Comparison of ENCODE assay signal across 8 mouse cellular contexts in the genomic region with DNA sequence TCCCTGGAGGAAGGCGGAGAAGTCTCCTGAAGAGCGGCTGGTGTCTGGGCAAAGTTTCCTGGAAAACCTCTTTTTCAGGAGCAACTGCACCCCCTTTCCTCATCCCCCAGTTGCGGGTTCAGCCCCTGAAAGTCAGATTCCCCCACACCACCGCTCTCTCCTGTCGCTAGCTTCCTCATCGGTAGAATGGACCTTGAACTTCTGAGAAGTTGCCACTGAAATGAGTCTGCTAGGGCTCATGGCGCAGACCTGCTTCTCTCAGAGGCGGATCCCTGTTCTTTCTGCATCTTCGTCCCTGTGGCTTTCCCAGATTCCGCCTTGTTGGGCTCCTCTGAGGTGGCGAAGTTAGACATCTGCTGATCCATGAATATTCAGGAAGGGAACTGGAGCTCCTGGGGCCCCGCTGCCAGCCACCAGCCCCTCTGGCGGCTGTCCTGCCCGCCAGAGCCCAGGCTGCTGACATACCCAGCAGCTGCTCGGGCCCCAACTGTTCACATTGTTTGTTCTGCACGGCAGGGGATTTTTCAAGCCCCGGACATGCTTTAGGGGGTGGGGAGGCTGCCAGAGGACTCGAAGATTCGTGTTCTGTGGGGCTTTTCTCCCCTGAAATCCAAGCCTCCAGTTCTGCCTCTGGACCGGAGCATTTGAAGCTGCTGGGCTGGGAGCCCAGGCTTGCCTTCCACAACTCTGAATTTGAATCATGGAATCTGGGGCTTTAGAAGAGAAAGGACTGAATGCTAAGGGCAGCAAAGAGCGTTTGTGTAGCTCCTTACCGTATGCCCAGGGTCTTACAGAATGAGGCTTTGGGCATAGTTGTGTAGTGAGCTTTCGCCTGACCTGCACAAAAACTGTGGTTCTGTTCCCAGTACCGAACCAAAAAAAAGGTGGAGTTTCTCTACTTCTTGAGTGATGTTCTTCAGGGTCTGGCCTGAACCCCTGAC. TPM values are rescaled to one million over a fixed set of nuclear protein-coding genes. Genes with fewer than 3 reads are reported as not detected.
DNase-seq lines count a peak whose midpoint lies in the region; ATAC-seq and TF ChIP-seq lines count a peak whose summit lies in the region.

No protein-coding gene starts in this region.

- no peak for DNase-seq in kidney, adult 8-10 months
- peak; percentile 75 for DNase-seq in embryo, embryonic 10.5 days (ENCODE audit: low spot score)
- DNase-seq in limb, embryonic 14.5 days (ENCODE audit: low spot score) = peak; percentile 57
- peak; percentile 87 for DNase-seq in retina, postnatal 1 day
- DNase-seq in ovary, postnatal 10 days (ENCODE audit: low spot score) = no peak
- no peak for DNase-seq in thymus, adult 18-20 months

- 18% methylated on average over 24 of the region's 24 CpGs for WGBS in kidney, embryonic 14.5 days
- 6% methylated on average over 24 of the region's 24 CpGs for WGBS in hindbrain, embryonic 12.5 days
- WGBS in limb, embryonic 14.5 days = 16% methylated on average over 24 of the region's 24 CpGs

- no peak for TF ChIP-seq POLR2A in limb, embryonic 14.5 days (IDR thresholded peaks at IDR 0.05; ENCODE audit: borderline replicate concordance, extremely low read depth, insufficient read depth, insufficient read length)

- H3K27me3 ChIP-seq in kidney, embryonic 14.5 days (ENCODE audit: control insufficient read depth, insufficient read depth, low read length) = no peaks in the 10 kb centered on the region
- no peaks in the 10 kb centered on the region for H3K27me3 ChIP-seq in hindbrain, embryonic 12.5 days
- H3K27me3 ChIP-seq in limb, embryonic 14.5 days (ENCODE audit: control insufficient read depth, insufficient read depth, low read length) = no peaks in the 10 kb centered on the region

- peak overlapping the region; percentile 19; the same call in 1 of the 2 replicates for H3K4me3 ChIP-seq in kidney, embryonic 14.5 days (ENCODE audit: low read length)
- H3K4me3 ChIP-seq in hindbrain, embryonic 12.5 days = peak overlapping the region; percentile 7; the same call in 1 of the 2 replicates
- peak overlapping the region; percentile 10; the same call in 1 of the 2 replicates for H3K4me3 ChIP-seq in limb, embryonic 14.5 days (replicated peaks; ENCODE audit: low read length)

- no peaks in the 10 kb centered on the region for H3K9me3 ChIP-seq in kidney, embryonic 14.5 days (ENCODE audit: control insufficient read depth, low read length)
- no peaks in the 10 kb centered on the region for H3K9me3 ChIP-seq in hindbrain, embryonic 12.5 days (replicated peaks)
- H3K9me3 ChIP-seq in limb, embryonic 14.5 days (ENCODE audit: control insufficient read depth, low read length) = no peaks in the 10 kb centered on the region

- H3K36me3 ChIP-seq in kidney, embryonic 14.5 days (ENCODE audit: control insufficient read depth, insufficient read depth, low read length) = no peaks in the 10 kb centered on the region
- no peaks in the 10 kb centered on the region for H3K36me3 ChIP-seq in hindbrain, embryonic 12.5 days
- H3K36me3 ChIP-seq in limb, embryonic 14.5 days (ENCODE audit: control insufficient read depth, insufficient read depth, low read length) = peaks cover 4% of the 10 kb centered on the region; the same call in 1 of the 2 replicates

- H3K4me2 ChIP-seq in kidney, embryonic 14.5 days (replicated peaks; ENCODE audit: low read depth, low read length) = peak overlapping the region; percentile 37
- H3K4me2 ChIP-seq in hindbrain, embryonic 12.5 days (replicated peaks) = peak overlapping the region; percentile 31
- peak overlapping the region; percentile 41 for H3K4me2 ChIP-seq in limb, embryonic 14.5 days (replicated peaks; ENCODE audit: low read depth, low read length, severe bottlenecking)

- no peak for ATAC-seq in kidney, embryonic 14.5 days (ENCODE audit: low FRiP score, low TSS enrichment)
- peak; percentile 80 for ATAC-seq in hindbrain, embryonic 12.5 days (ENCODE audit: low FRiP score)
- peak; percentile 85 for ATAC-seq in limb, embryonic 14.5 days (ENCODE audit: low FRiP score, low read depth)

- peak overlapping the region; percentile 45 for H3K9ac ChIP-seq in kidney, embryonic 14.5 days (ENCODE audit: low read depth, low read length)
- H3K9ac ChIP-seq in hindbrain, embryonic 12.5 days = 0 out of 2 replicates have a peak overlapping the region, but pooled peaks have one; percentile 2
- peak overlapping the region; percentile 54 for H3K9ac ChIP-seq in limb, embryonic 14.5 days (ENCODE audit: low read depth, low read length, severe bottlenecking)

- no peak overlapping the region for H3K27ac ChIP-seq in kidney, embryonic 14.5 days (ENCODE audit: low read depth, low read length)
- peak overlapping the region; percentile 90 for H3K27ac ChIP-seq in hindbrain, embryonic 12.5 days
- H3K27ac ChIP-seq in limb, embryonic 14.5 days (replicated peaks; ENCODE audit: low read depth, low read length) = peak overlapping the region; percentile 76

- H3K4me1 ChIP-seq in kidney, embryonic 14.5 days (ENCODE audit: control insufficient read depth, insufficient read depth, low read length) = 0 out of 2 replicates have a peak, but pooled peaks cover 9% of the 10 kb centered on the region
- peaks cover 31% of the 10 kb centered on the region for H3K4me1 ChIP-seq in hindbrain, embryonic 12.5 days
- H3K4me1 ChIP-seq in limb, embryonic 14.5 days (ENCODE audit: control insufficient read depth, insufficient read depth, low read length) = peaks cover 10% of the 10 kb centered on the region

RNA-seq across cellular contexts. Expression of gene Igdcc4, which starts 8.1 kb away (rescaled TPM):
- 12.7 and 16.4 TPM in 2 replicates for polyA plus RNA-seq in kidney, embryonic 14.5 days (2014; fragmentation: Nextera tagmentation; extraction: Ambion mirVana)
- polyA plus RNA-seq in hindbrain, embryonic 12.5 days (2016; fragmentation: Nextera tagmentation; extraction: Ambion mirVana) = 14.5 and 17.0 TPM in 2 replicates
- polyA plus RNA-seq in limb, embryonic 14.5 days (2012; rRNA removed) = 71.0 and 90.7 TPM in 2 replicates
- polyA plus RNA-seq in limb, embryonic 14.5 days (2014; fragmentation: Nextera tagmentation; extraction: Ambion mirVana) = 47.5 and 48.5 TPM in 2 replicates

RNA-seq across cellular contexts. Expression of gene Igdcc3, which starts 31.6 kb away (rescaled TPM):
- polyA plus RNA-seq in kidney, embryonic 14.5 days (2014; fragmentation: Nextera tagmentation; extraction: Ambion mirVana) = 4.5 and 6.1 TPM in 2 replicates
- 30.9 and 34.4 TPM in 2 replicates for polyA plus RNA-seq in hindbrain, embryonic 12.5 days (2016; fragmentation: Nextera tagmentation; extraction: Ambion mirVana)
- polyA plus RNA-seq in limb, embryonic 14.5 days (2012; rRNA removed) = 1.2 and 1.4 TPM in 2 replicates
- 1.0 and 1.1 TPM in 2 replicates for polyA plus RNA-seq in limb, embryonic 14.5 days (2014; fragmentation: Nextera tagmentation; extraction: Ambion mirVana)

Comparison
In these comparisons a context has a peak if more than half of its experiments do, and no peak if none do; other contexts are left out.
1. H3K9ac ChIP-seq: peak in every context shown above with its lines; median percentile 54 in limb, embryonic 14.5 days; 45 in kidney, embryonic 14.5 days; 2 in hindbrain, embryonic 12.5 days.
2. DNase-seq: peak in embryo, embryonic 10.5 days (single experiment), limb, embryonic 14.5 days (single experiment) and retina, postnatal 1 day (single experiment); none in kidney, adult 8-10 months (0 of 2), ovary, postnatal 10 days (single experiment) and thymus, adult 18-20 months (0 of 2).
3. Peak in every context shown above with its lines, with median percentiles within 50 percentile points of each other: H3K4me2 ChIP-seq and H3K4me3 ChIP-seq.